Mouse (Mus musculus): ENCODE results near the gene Limk1. TPM values are rescaled to one million over a fixed set of nuclear protein-coding genes. Genes with fewer than 3 reads are reported as not detected.
A peak's percentile ranks its signal among the peaks of the same experiment; 100 is the strongest.

The Limk1 gene
- polyA plus RNA-seq, 1 experiment from 2014 or later, result 16.9 TPM

GRCm38 (mm10) chr5:134617071-134617470 lies 71.3 kb downstream of the Limk1 start:
- H3K27me3 ChIP-seq, result no peaks in the 10 kb centered on the region
- peaks cover 9% of the 10 kb centered on the region for H3K4me1 ChIP-seq
- H3K27ac ChIP-seq (replicated peaks), result no peak overlapping the region
- H3K9ac ChIP-seq (replicated peaks), result no peak overlapping the region
- peaks cover 53% of the 10 kb centered on the region for H3K36me3 ChIP-seq
- H3K9me3 ChIP-seq, result no peaks in the 10 kb centered on the region
- H3K4me2 ChIP-seq (replicated peaks), result no peak overlapping the region
- no peak for ATAC-seq (replicated peaks)
- H3K4me3 ChIP-seq, result no peak overlapping the region
- WGBS, result 61% methylated on average over 3 of the region's 3 CpGs

- peaks cover 41% of the 10 kb centered on the region for H3K36me3 ChIP-seq
- 67% methylated on average over 4 of the region's 4 CpGs for WGBS
Measured at GRCm38 (mm10) chr5:134615780-134616179, 72.6 kb downstream of the Limk1 start.

GRCm38 (mm10) chr5:134615380-134615779 lies 73.0 kb downstream of the Limk1 start:
- Histone ChIP-seq H3K36me3 (peaks cover 37% of the 10 kb centered on the region), H3K4me3 (no peak overlapping the region), H3K4me2 (replicated peaks) (no peak overlapping the region), H3K9me3 (no peaks in the 10 kb centered on the region), H3K4me1 (no peaks in the 10 kb centered on the region), H3K27ac (replicated peaks) (no peak overlapping the region), H3K27me3 (no peaks in the 10 kb centered on the region), H3K9ac (replicated peaks) (no peak overlapping the region)
- 0 out of 2 replicates have a peak, but pooled peaks have one; percentile 21 for ATAC-seq (replicated peaks)
- WGBS, result 88% methylated on average over 8 of the region's 8 CpGs

More at GRCm38 (mm10) chr5:134615780-134616179, 72.6 kb downstream of the Limk1 start:
- Histone ChIP-seq H3K4me1 (no peaks in the 10 kb centered on the region), H3K27me3 (no peaks in the 10 kb centered on the region), H3K9ac (replicated peaks) (no peak overlapping the region), H3K4me2 (replicated peaks) (no peak overlapping the region), H3K9me3 (no peaks in the 10 kb centered on the region), H3K27ac (replicated peaks) (no peak overlapping the region), H3K4me3 (no peak overlapping the region)
- no peak for ATAC-seq (replicated peaks)

- no peaks in the 10 kb centered on the region for H3K4me1 ChIP-seq
- peaks cover 31% of the 10 kb centered on the region for H3K36me3 ChIP-seq
- no peak for ATAC-seq (replicated peaks)
- no peaks in the 10 kb centered on the region for H3K27me3 ChIP-seq
- H3K4me3 ChIP-seq, result no peak within 1 kb of the TSS
- WGBS, result 91% methylated on average over 7 of the region's 7 CpGs
- no peaks in the 10 kb centered on the region for H3K9me3 ChIP-seq
- H3K9ac ChIP-seq (replicated peaks), result no peak within 1 kb of the TSS
- no peak within 1 kb of the TSS for H3K4me2 ChIP-seq (replicated peaks)
- H3K27ac ChIP-seq (replicated peaks), result no peak within 1 kb of the TSS
Measured at GRCm38 (mm10) chr5:134614802-134615201, 73.6 kb downstream of the Limk1 start, which contains the start of gene Lat2. TSS of gene Lat2 (minus strand) at chr5:134615025.

- Histone ChIP-seq H3K27me3 (no peaks in the 10 kb centered on the region), H3K9ac (replicated peaks) (no peak overlapping the region), H3K36me3 (peaks cover 26% of the 10 kb centered on the region), H3K4me3 (no peak overlapping the region), H3K9me3 (no peaks in the 10 kb centered on the region), H3K27ac (replicated peaks) (no peak overlapping the region), H3K4me2 (replicated peaks) (no peak overlapping the region), H3K4me1 (no peaks in the 10 kb centered on the region)
- WGBS, result 93% methylated on average over 8 of the region's 8 CpGs
- no peak for ATAC-seq (replicated peaks)
Measured at GRCm38 (mm10) chr5:134614296-134614695, 74.1 kb downstream of the Limk1 start.

GRCm38 (mm10) chr5:134613727-134614126 lies 74.7 kb downstream of the Limk1 start:
- Histone ChIP-seq H3K4me3 (no peak overlapping the region), H3K4me1 (no peaks in the 10 kb centered on the region), H3K36me3 (peaks cover 21% of the 10 kb centered on the region), H3K9ac (replicated peaks) (no peak overlapping the region), H3K27ac (replicated peaks) (no peak overlapping the region), H3K4me2 (replicated peaks) (no peak overlapping the region), H3K9me3 (no peaks in the 10 kb centered on the region), H3K27me3 (no peaks in the 10 kb centered on the region)
- WGBS, result 86% methylated on average over 9 of the region's 9 CpGs
- ATAC-seq (replicated peaks), result no peak

GRCm38 (mm10) chr5:134611810-134612521 lies 76.4 kb downstream of the Limk1 start:
- Histone ChIP-seq H3K9ac (replicated peaks) (no peak overlapping the region), H3K4me1 (no peaks in the 10 kb centered on the region), H3K27me3 (no peaks in the 10 kb centered on the region), H3K4me2 (replicated peaks) (no peak overlapping the region), H3K4me3 (no peak overlapping the region), H3K36me3 (peaks cover 8% of the 10 kb centered on the region), H3K27ac (replicated peaks) (no peak overlapping the region), H3K9me3 (no peaks in the 10 kb centered on the region)
- no peak for ATAC-seq (replicated peaks)
- WGBS, result 75% methylated on average over 8 of the region's 8 CpGs

- Histone ChIP-seq H3K4me1 (no peaks in the 10 kb centered on the region), H3K4me2 (replicated peaks) (no peak overlapping the region), H3K36me3 (peaks cover 3% of the 10 kb centered on the region; the same call in 1 of the 2 replicates), H3K4me3 (no peak overlapping the region), H3K9ac (replicated peaks) (no peak overlapping the region), H3K9me3 (no peaks in the 10 kb centered on the region), H3K27me3 (no peaks in the 10 kb centered on the region), H3K27ac (replicated peaks) (no peak overlapping the region)
- 85% methylated on average over 11 of the region's 12 CpGs for WGBS
- no peak for ATAC-seq (replicated peaks)
Measured at GRCm38 (mm10) chr5:134609916-134610643, 78.3 kb downstream of the Limk1 start.

GRCm38 (mm10) chr5:134607121-134607520 lies 81.3 kb downstream of the Limk1 start:
- ATAC-seq (replicated peaks), result no peak
- Histone ChIP-seq H3K4me2 (replicated peaks) (no peak overlapping the region), H3K27ac (replicated peaks) (no peak overlapping the region), H3K9ac (replicated peaks) (no peak overlapping the region), H3K27me3 (no peaks in the 10 kb centered on the region), H3K4me3 (no peak overlapping the region), H3K4me1 (no peaks in the 10 kb centered on the region), H3K36me3 (no peaks in the 10 kb centered on the region), H3K9me3 (no peaks in the 10 kb centered on the region)
- WGBS, result 74% methylated on average over 5 of the region's 5 CpGs

- H3K9ac ChIP-seq (replicated peaks), result no peak overlapping the region
- H3K9me3 ChIP-seq, result no peaks in the 10 kb centered on the region
- H3K27me3 ChIP-seq, result no peaks in the 10 kb centered on the region
- H3K4me3 ChIP-seq, result no peak overlapping the region
- H3K36me3 ChIP-seq, result no peaks in the 10 kb centered on the region
- ATAC-seq (replicated peaks), result no peak
- H3K4me1 ChIP-seq, result no peaks in the 10 kb centered on the region
- no peak overlapping the region for H3K27ac ChIP-seq (replicated peaks)
- no peak overlapping the region for H3K4me2 ChIP-seq (replicated peaks)
Measured at GRCm38 (mm10) chr5:134606314-134606713, 82.1 kb downstream of the Limk1 start.

Measured in forebrain, embryonic 15.5 days (tissue).